Mouse (Mus musculus) megakaryocyte, embryonic 14.5 days (primary cell): ENCODE measurements around the gene Eif4e2. TPM values are rescaled to one million over a fixed set of nuclear protein-coding genes. Genes with fewer than 3 reads are reported as not detected.

Source experiments
- H3K27me3 ChIP-seq: replicated peaks from 2 replicates; pipeline ENCODE3; 2012; ENCODE audit warnings: inconsistent platforms
- H3K36me3 ChIP-seq: replicated peaks from 2 replicates; pipeline ENCODE3; 2012; ENCODE audit warnings: low read length, inconsistent platforms, mixed read lengths
- H3K4me1 ChIP-seq: 2 replicates; pipeline ENCODE4 v1.6.1; 2012; ENCODE audit warnings: inconsistent platforms
- H3K4me3 ChIP-seq: replicated peaks from 2 replicates; pipeline ENCODE3; 2012; ENCODE audit warnings: moderate library complexity, mild to moderate bottlenecking, inconsistent platforms
- H3K9me3 ChIP-seq: 2 replicates; pipeline ENCODE4 v1.6.1; 2012; ENCODE audit warnings: inconsistent platforms
- FLI1 ChIP-seq: IDR thresholded peaks from 2 replicates; pipeline ENCODE4 v1.6.1; 2012; ENCODE audit warnings: low read length, inconsistent platforms, mixed read lengths
- GATA1 ChIP-seq: IDR thresholded peaks from 3 replicates; pipeline ENCODE4 v1.6.1; 2012; ENCODE audit warnings: mixed read lengths, low read length, inconsistent platforms, borderline replicate concordance
- polyA plus RNA-seq: library from polyadenylated mRNA; stranded (reverse); fragments of >175 nt; gene quantifications from 2 replicates; pipeline ENCODE4 v1.2.3, GENCODE M21; 2012; ENCODE audit warnings: low replicate concordance; ENCODE audit not compliant: insufficient read depth

Gene Eif4e2
- polyA plus RNA-seq, 1 experiment = 24.1 TPM

DNA sequence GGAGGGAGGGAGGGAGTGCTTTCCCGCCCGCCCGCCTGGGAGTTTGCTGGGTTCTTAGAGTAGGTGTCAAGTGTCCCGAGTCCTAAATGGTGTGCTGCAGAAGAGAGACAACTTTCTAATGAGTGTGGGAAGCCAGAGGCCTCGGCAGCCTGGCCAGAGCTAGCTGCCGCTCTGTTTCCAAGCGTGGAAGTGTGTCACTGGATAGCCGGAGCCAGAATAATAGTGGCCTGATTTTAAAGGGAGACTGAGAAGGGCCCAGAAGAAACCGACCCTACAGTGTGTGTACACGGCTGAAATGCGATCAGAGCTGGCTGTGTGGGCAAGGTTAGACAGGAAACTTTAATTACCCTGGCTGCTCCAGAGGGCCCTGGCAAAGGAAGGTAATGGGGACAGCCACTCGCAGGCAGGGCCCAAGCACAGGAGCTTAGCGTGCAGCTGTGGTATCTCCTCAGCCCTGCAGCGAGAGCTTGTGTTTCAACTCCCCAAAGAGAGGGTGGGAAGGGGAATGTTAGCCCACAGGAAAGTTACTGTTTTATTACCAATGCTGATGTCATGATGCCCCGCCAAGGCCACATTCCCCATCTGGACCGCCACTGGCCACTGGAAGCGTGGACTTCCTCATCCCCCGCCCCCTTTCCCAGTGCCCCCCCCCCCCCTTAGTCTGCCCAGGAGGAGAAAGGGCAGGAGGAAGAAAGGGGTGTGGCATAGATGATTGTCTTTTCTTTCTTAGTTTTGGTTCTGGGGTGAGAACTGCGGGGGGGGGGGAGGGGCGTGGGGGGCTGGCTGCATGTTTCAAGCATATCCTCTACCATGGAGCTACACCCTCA is 57.1 kb downstream of the Eif4e2 start:
- H3K27me3 ChIP-seq = peaks cover 80% of the 10 kb centered on the region
- no peak for TF ChIP-seq FLI1
- no peaks in the 10 kb centered on the region for H3K36me3 ChIP-seq
- no peaks in the 10 kb centered on the region for H3K9me3 ChIP-seq
- peak overlapping the region; percentile 33 for H3K4me3 ChIP-seq
- H3K4me1 ChIP-seq = peaks cover 25% of the 10 kb centered on the region

DNA sequence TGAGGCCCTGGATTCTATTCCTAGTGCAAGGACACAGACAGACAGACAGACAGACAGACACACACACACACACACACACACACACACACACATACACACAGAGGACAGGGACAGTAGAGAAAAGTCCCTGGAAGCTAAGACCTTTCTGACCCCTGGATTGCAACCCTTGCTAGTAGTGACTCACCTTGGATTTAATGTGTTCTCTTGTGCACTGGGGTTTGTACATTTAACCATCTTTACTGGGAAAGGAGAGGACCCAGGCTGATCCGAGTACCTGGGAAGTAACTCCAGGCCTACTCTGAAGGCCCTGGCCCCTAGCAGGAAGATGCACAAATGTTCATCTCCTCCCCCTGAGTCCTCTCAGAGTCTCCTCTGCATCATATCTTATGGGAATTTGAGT is 57.9 kb downstream of the Eif4e2 start:
- H3K4me1 ChIP-seq = peaks cover 21% of the 10 kb centered on the region
- H3K27me3 ChIP-seq = peaks cover 78% of the 10 kb centered on the region
- no peaks in the 10 kb centered on the region for H3K9me3 ChIP-seq
- H3K36me3 ChIP-seq = no peaks in the 10 kb centered on the region
- no peak for TF ChIP-seq GATA1
- H3K4me3 ChIP-seq = no peak overlapping the region

DNA sequence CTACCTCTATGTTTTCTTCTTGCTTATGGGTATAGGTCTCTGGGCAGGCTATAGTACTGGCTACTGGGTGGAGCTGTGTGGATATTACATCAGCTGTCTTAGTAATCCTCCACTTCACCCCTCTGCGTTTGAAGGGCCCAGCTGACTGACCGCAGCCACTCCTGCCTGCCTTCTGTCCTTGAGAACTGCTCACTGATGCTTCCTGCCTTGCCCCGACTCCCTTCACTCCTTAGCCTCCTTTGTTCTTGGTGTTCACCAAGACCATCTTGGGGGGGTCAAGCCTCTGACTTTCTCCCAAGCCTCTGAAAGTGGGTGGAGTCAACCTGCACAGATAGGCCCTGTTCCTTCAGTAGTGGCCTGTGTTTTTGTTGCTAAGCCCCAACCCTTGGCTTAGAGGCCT is 58.7 kb downstream of the Eif4e2 start:
- Histone ChIP-seq H3K9me3 (no peaks in the 10 kb centered on the region), H3K4me3 (no peak overlapping the region), H3K27me3 (peaks cover 79% of the 10 kb centered on the region), H3K36me3 (no peaks in the 10 kb centered on the region), H3K4me1 (peaks cover 21% of the 10 kb centered on the region)
- TF ChIP-seq FLI1 (no peak), GATA1 (no peak)

DNA sequence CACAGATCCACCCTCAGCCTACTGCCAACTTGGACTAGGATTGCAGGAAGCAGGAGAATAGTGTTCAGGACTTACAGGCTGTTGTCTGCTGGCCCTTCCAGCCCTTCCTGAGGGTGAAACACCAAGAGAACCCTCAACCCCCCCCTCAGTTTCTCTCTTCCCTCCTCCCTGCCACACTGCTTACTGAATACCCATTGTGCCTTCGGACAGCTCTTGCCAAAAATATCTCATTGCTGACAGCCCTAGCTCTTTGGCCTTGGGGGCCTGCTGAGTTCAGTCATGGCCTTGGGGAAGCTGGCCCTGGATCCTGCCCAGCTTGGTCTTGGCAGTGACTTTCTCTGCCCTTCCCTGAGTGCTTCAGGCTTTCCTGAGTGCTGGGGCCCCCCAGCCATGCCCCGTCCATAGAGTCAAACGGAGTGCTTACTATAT is 59.8 kb downstream of the Eif4e2 start:
- H3K36me3 ChIP-seq = no peaks in the 10 kb centered on the region
- no peak for TF ChIP-seq GATA1
- no peaks in the 10 kb centered on the region for H3K9me3 ChIP-seq
- peaks cover 21% of the 10 kb centered on the region for H3K4me1 ChIP-seq
- H3K27me3 ChIP-seq = peaks cover 74% of the 10 kb centered on the region
- no peak overlapping the region for H3K4me3 ChIP-seq

DNA sequence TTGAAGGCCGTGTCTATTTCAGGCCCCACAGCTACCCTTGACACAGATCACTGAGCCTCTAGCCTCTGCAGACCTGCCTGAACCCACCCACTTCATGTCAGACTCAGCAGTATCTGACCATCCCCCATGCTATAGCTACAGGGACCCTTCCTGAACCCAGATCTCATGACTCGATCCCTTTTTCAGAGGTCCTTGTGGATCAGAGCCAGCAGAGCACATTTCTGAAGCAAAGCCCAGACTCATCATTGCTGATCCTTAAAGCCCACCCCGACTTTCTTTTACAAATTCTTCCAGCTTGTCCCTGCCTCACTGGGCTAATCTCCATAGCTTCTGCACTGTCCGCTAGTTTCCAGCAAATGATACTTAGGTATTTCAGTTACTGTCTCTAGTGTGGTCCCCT is 60.4 kb downstream of the Eif4e2 start:
- no peak overlapping the region for H3K4me3 ChIP-seq
- peaks cover 72% of the 10 kb centered on the region for H3K27me3 ChIP-seq
- H3K36me3 ChIP-seq = no peaks in the 10 kb centered on the region
- peaks cover 21% of the 10 kb centered on the region for H3K4me1 ChIP-seq
- H3K9me3 ChIP-seq = peaks cover 2% of the 10 kb centered on the region
- no peak for TF ChIP-seq GATA1
- TF ChIP-seq FLI1 = no peak

DNA sequence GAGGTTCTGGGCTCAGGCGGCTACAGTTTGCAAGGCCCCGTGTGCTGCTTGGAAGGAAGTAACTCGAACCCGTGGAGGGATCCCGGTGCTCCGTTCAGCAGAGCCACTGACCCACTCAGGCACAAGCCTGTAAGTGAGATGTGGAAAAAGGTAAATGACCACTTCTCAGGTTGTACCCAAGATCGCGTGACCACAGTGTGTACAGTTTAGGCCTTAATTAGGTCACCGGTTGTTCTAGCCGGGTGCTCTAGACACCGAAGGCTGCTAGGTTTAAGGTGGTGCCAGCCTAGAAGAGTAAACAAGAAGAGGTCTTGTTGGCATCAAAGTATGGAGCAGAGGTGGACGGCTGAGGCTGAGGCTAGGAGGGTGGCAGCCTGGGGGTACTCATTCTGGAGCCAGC is 61.4 kb downstream of the Eif4e2 start:
- H3K9me3 ChIP-seq = peaks cover 6% of the 10 kb centered on the region
- TF ChIP-seq GATA1 = no peak
- no peak for TF ChIP-seq FLI1
- no peak overlapping the region for H3K4me3 ChIP-seq
- H3K27me3 ChIP-seq = peaks cover 64% of the 10 kb centered on the region
- H3K36me3 ChIP-seq = no peaks in the 10 kb centered on the region
- H3K4me1 ChIP-seq = peaks cover 21% of the 10 kb centered on the region

DNA sequence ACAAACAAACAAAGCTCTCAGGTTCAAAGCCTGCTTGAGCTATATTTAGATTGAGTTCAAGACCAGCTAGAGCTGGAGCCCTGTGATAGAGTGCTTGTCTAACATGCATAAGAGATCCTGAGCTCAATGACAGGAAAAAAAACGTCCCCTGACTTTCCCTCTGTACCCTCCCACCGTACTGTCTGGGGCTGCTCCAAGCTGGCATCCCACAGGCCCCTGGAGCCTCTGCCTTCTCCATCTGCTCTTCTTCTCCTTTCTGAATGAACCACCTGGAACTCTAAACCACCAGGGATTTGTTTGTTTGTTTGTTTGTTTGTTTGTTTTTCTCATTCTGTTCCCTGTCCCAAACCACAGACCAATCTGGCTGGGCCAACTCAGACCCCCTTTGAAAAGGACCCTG is 62.3 kb downstream of the Eif4e2 start:
- no peaks in the 10 kb centered on the region for H3K36me3 ChIP-seq
- peaks cover 16% of the 10 kb centered on the region for H3K4me1 ChIP-seq
- TF ChIP-seq FLI1 (no peak), GATA1 (no peak)
- H3K4me3 ChIP-seq = no peak overlapping the region
- H3K9me3 ChIP-seq = peaks cover 6% of the 10 kb centered on the region
- peaks cover 64% of the 10 kb centered on the region for H3K27me3 ChIP-seq

DNA sequence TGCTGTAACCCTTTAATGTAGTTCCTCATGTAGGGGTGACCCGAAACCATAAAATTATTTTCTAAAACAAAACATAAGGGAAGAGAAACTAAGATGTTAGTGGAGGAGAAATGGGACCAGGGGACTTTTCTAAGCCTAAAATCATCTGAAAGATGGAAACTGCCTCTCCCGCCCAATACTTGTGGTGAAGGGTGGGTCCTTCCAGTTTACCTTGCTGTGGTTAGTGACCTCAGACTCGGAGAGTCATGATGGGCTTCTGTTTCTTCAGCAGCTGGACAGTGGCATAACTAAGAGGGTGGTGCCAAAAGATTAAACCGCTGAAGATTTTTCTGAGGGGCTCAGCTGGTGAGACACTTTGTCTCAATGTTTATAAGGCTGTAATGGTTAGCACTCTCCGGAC is 66.6 kb downstream of the Eif4e2 start:
- peaks cover 8% of the 10 kb centered on the region for H3K9me3 ChIP-seq

DNA sequence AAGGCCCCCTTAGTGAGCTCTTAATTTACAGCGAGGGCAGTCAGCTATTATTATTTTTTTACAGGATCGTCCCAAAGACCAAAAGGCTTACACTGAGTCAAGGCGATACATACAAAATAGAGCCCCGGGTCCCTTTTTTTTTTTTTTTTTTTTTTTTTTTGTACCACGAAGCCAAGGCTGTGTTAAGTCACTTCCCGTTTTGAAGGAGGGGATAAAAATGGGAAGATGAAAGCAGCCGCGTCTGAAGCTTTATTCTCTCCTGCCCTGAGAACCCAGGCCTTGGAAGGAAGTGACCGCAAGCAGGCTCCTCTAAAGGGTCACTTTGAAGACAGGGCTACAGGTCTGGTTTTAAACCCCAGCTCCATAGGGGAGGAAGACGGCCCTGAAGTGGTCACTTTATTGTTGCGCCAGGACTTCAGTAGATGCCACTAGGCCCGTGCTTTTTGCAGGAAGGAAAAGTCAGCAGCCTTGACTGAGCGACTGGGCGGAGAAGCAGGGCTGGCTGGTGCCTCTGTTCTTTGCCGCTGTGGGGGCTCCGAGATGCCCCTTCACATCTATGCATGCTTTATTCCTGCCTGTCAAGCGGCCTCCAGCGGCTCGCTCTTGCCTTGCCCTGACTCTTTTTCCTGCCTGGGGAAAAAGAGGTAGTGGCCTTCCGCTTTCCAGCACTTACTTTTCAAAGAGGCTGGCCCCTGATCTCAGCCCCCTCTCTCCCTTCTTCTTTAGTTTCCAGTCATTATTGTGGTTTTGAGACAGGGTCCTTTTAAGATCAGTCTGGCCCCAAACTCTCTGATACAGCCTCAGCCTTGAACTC is 68.1 kb downstream of the Eif4e2 start:
- H3K4me1 ChIP-seq = peaks cover 8% of the 10 kb centered on the region
- H3K27me3 ChIP-seq = peaks cover 49% of the 10 kb centered on the region
- TF ChIP-seq FLI1 = no peak
- no peak for TF ChIP-seq GATA1
- H3K9me3 ChIP-seq = peaks cover 17% of the 10 kb centered on the region
- peak overlapping the region; percentile 79 for H3K4me3 ChIP-seq
- no peaks in the 10 kb centered on the region for H3K36me3 ChIP-seq

More for the DNA sequence above, 66.6 kb downstream of the Eif4e2 start:
- TF ChIP-seq FLI1 (no peak), GATA1 (no peak)
- no peaks in the 10 kb centered on the region for H3K36me3 ChIP-seq
- H3K4me3 ChIP-seq = no peak overlapping the region
- peaks cover 8% of the 10 kb centered on the region for H3K4me1 ChIP-seq
- peaks cover 57% of the 10 kb centered on the region for H3K27me3 ChIP-seq

DNA sequence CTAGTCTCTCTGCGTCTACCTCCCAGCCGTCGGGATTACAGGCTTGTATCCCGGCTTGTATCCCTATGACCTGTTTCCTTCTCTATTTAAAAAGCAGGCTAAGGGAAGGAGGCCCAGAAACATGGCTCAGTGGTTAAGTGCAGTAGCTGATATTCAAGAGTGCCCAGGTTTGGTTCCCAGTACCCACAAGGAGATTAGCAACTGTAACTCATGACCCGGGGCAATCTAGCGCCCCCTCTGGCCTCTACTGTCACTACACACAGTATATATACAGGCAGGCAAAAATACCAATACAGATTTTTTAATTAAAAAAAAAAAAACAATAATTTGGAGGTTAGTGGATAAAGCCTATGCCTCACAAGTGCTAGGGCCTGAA is 68.7 kb downstream of the Eif4e2 start:
- Histone ChIP-seq H3K4me3 (no peak overlapping the region), H3K27me3 (peaks cover 47% of the 10 kb centered on the region), H3K36me3 (no peaks in the 10 kb centered on the region), H3K4me1 (peaks cover 8% of the 10 kb centered on the region), H3K9me3 (peaks cover 17% of the 10 kb centered on the region)
- TF ChIP-seq FLI1 (no peak), GATA1 (no peak)
